Mouse (Mus musculus): ENCODE results near the gene Epc2.

Epc2 gene

DNA sequence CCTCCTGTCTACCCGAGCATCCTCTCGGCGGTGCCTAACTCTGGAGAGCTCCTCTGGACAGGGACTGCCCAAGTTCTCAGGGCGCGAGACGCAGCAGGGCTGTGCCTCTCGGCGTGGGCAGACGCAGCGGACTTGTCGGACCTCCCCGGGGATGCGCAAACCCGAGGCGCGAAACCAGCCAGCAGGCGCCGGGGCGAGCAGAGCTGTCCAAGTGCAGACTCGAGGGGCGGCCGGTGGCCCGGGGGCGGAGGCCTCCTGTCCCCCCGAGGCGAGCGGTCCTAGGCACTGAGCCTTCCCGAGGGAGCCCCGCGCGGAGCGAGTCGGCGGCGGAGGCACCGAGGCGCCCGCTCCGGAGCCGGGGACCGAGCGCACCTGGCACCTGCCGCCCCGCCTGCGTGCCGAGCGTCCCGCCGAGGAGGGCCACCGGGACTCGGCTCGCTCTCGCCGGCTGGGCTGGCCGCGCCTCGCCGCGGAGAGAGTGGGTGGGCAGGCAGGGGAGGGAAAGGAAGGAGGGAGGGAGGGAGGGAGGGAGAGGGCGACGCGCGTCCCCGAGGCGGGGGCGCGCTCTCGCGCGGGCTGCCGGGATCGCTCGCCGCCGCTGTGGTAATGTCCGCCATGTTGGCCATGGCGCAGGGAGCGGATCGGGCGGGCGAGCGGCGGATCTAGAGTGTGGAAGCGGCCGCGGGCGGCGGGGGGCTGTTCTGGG, at the start of gene Epc2:
Epc2 (plus strand) TSS at position 556 of the 706 bp plus-strand sequence.
- no peak for TF ChIP-seq CTCF (conservative IDR thresholded peaks at IDR 0.05; ENCODE audit: low read length)
- TF ChIP-seq NANOG (IDR thresholded peaks at IDR 0.05; ENCODE audit: borderline replicate concordance, low read length), result no peak
- no peak for TF ChIP-seq POU5F1 (IDR thresholded peaks at IDR 0.05; ENCODE audit: borderline replicate concordance, low read length)

DNA sequence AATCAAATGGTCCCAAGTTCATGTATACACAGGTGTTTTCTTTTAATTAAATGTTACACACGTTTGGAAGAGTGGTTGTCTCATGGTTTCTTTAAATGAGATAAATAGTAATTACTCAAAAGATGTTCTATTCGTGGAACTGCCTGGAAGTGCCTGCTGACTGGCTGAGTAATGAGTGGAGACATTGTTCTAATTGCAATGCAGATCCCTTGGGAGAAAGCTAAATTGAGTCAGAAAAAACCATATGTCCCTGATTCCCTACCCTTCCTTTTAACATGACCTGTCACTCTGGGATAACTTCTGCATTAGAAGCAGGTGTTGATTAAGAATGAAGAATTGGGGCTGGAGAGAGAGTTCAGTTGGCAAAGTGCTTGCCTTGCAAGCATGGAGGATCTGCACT, 45.3 kb upstream of the Epc2 start:
- no peaks in the 10 kb centered on the region for H3K4me1 ChIP-seq (replicated peaks; ENCODE audit: low read depth, low read length)
- no peaks in the 10 kb centered on the region for H3K27me3 ChIP-seq (ENCODE audit: insufficient read depth, low read length)
- H3K4me3 ChIP-seq (replicated peaks; ENCODE audit: low read length), result no peak overlapping the region
- no peaks in the 10 kb centered on the region for H3K9me3 ChIP-seq (ENCODE audit: low read length)
- TF ChIP-seq NANOG (IDR thresholded peaks at IDR 0.05; ENCODE audit: borderline replicate concordance, low read length) (no peak), CTCF (conservative IDR thresholded peaks at IDR 0.05; ENCODE audit: low read length) (no peak), POU5F1 (IDR thresholded peaks at IDR 0.05; ENCODE audit: borderline replicate concordance, low read length) (no peak)
- H3K36me3 ChIP-seq (ENCODE audit: insufficient read depth, low read length), result no peaks in the 10 kb centered on the region

More for the DNA sequence above, at the start of gene Epc2:
- H3K27me3 ChIP-seq (ENCODE audit: insufficient read depth, low read length), result no peaks in the 10 kb centered on the region
- peaks cover 66% of the 10 kb centered on the region for H3K4me1 ChIP-seq (replicated peaks; ENCODE audit: low read depth, low read length)
- H3K4me3 ChIP-seq (replicated peaks; ENCODE audit: low read length), result peak within 1 kb of the TSS; percentile 97
- H3K9me3 ChIP-seq (ENCODE audit: low read length), result no peaks in the 10 kb centered on the region
- no peaks in the 10 kb centered on the region for H3K36me3 ChIP-seq (ENCODE audit: insufficient read depth, low read length)

DNA sequence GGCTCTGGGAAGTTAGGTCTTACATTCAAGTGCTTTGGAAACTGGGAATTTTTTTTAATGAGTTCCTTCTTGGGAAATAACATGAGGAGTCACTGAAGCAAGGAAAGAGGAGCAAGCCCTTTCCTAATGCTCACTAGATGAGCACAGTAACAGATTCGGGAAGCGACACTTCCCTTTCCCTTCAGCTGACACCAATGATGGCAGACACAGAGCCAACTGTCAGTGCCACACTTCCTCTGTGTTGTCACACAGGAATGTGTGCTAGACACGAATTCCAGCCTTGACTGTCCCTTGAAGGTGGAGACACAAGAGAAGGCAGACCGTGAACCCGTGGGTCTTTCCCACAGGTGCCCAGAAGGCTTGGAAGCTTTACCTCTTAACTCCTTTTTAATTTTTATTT, 39.6 kb upstream of the Epc2 start:
- Histone ChIP-seq H3K36me3 (ENCODE audit: insufficient read depth, low read length) (no peaks in the 10 kb centered on the region), H3K4me3 (replicated peaks; ENCODE audit: low read length) (no peak overlapping the region), H3K9me3 (ENCODE audit: low read length) (0 out of 2 replicates have a peak, but pooled peaks cover 4% of the 10 kb centered on the region), H3K27me3 (ENCODE audit: insufficient read depth, low read length) (no peaks in the 10 kb centered on the region), H3K4me1 (replicated peaks; ENCODE audit: low read depth, low read length) (no peaks in the 10 kb centered on the region)
- TF ChIP-seq NANOG (IDR thresholded peaks at IDR 0.05; ENCODE audit: borderline replicate concordance, low read length) (no peak), CTCF (conservative IDR thresholded peaks at IDR 0.05; ENCODE audit: low read length) (no peak), POU5F1 (IDR thresholded peaks at IDR 0.05; ENCODE audit: borderline replicate concordance, low read length) (no peak)

DNA sequence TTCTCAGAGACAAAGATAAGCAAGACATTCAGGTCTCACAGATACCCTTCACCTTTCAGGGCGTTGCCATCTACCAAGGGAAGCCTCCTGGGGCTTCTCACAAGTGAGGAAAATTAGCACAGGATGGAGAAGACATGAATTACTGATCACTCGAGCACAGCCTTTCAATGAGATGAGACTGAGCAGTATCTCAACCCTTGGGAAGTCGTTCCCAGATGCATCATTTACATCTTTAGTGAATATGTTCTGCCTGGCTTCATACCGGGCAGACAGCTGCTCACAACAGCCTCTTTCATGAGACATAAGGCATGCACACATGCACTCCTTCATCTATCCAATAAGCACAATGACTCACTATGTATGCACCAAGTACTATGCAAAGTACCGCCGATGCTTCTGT, 38.7 kb upstream of the Epc2 start:
- H3K4me3 ChIP-seq (replicated peaks; ENCODE audit: low read length), result no peak overlapping the region
- no peaks in the 10 kb centered on the region for H3K36me3 ChIP-seq (ENCODE audit: insufficient read depth, low read length)
- no peaks in the 10 kb centered on the region for H3K27me3 ChIP-seq (ENCODE audit: insufficient read depth, low read length)
- TF ChIP-seq NANOG (IDR thresholded peaks at IDR 0.05; ENCODE audit: borderline replicate concordance, low read length), result peak; percentile 68
- TF ChIP-seq POU5F1 (IDR thresholded peaks at IDR 0.05; ENCODE audit: borderline replicate concordance, low read length), result no peak
- 0 out of 2 replicates have a peak, but pooled peaks cover 4% of the 10 kb centered on the region for H3K9me3 ChIP-seq (ENCODE audit: low read length)
- no peaks in the 10 kb centered on the region for H3K4me1 ChIP-seq (replicated peaks; ENCODE audit: low read depth, low read length)

DNA sequence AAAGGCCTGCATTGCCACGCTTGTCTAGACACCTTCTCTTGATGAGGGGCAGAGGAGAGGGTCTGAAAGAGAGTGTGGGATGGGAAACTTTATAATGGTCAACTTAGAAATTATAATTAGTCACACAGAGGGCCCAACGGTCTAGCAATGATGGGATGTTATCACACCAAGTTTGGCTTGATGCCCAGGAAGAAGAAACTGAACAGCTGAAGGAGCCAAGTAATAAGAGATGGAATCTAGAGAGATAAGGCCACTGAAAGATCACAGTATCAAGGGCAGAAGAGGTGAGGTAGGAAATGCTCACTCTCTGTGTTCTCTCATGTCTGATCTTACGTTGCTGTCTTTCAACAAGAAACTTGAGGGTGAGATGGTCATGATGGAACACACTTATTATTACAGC, 35.4 kb upstream of the Epc2 start:
- Histone ChIP-seq H3K36me3 (ENCODE audit: insufficient read depth, low read length) (no peaks in the 10 kb centered on the region), H3K9me3 (ENCODE audit: low read length) (0 out of 2 replicates have a peak, but pooled peaks cover 4% of the 10 kb centered on the region), H3K4me1 (replicated peaks; ENCODE audit: low read depth, low read length) (no peaks in the 10 kb centered on the region), H3K27me3 (ENCODE audit: insufficient read depth, low read length) (0 out of 2 replicates have a peak, but pooled peaks cover 2% of the 10 kb centered on the region), H3K4me3 (replicated peaks; ENCODE audit: low read length) (no peak overlapping the region)
- TF ChIP-seq CTCF (conservative IDR thresholded peaks at IDR 0.05; ENCODE audit: low read length), result no peak
- no peak for TF ChIP-seq NANOG (IDR thresholded peaks at IDR 0.05; ENCODE audit: borderline replicate concordance, low read length)
- TF ChIP-seq POU5F1 (IDR thresholded peaks at IDR 0.05; ENCODE audit: borderline replicate concordance, low read length), result no peak

DNA sequence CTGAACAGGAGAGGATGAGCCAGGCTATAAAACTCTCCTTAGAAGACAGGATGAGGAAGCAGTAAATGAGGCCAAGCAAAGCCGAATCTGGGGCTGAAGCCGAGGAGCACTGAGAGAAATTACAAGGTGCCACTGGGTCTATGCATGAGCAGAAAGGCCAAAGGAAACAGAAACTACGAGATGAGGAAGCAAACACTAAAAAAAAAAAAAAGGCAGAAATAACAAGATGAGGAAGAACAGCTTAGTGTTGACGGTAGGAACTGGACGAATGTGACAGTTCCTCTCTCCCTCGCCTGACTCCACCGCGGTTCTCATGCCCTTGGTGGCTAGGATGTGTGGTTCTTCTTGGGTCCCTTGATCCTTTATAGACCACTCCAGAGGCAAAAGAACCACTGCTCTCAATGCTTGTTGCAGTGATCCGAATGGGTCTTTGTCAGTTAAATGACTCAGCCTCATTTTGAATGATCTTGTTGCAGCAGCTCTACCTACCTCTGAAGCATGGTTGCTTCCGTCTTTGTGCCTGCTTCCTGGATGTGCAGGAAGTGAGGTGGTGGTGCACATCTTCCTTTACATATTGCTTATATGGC, 34.2 kb upstream of the Epc2 start:
- Histone ChIP-seq H3K27me3 (ENCODE audit: insufficient read depth, low read length) (0 out of 2 replicates have a peak, but pooled peaks cover 2% of the 10 kb centered on the region), H3K36me3 (ENCODE audit: insufficient read depth, low read length) (no peaks in the 10 kb centered on the region), H3K9me3 (ENCODE audit: low read length) (0 out of 2 replicates have a peak, but pooled peaks cover 4% of the 10 kb centered on the region), H3K4me3 (replicated peaks; ENCODE audit: low read length) (no peak overlapping the region), H3K4me1 (replicated peaks; ENCODE audit: low read depth, low read length) (no peaks in the 10 kb centered on the region)
- TF ChIP-seq CTCF (conservative IDR thresholded peaks at IDR 0.05; ENCODE audit: low read length) (no peak), NANOG (IDR thresholded peaks at IDR 0.05; ENCODE audit: borderline replicate concordance, low read length) (no peak), POU5F1 (IDR thresholded peaks at IDR 0.05; ENCODE audit: borderline replicate concordance, low read length) (no peak)

DNA sequence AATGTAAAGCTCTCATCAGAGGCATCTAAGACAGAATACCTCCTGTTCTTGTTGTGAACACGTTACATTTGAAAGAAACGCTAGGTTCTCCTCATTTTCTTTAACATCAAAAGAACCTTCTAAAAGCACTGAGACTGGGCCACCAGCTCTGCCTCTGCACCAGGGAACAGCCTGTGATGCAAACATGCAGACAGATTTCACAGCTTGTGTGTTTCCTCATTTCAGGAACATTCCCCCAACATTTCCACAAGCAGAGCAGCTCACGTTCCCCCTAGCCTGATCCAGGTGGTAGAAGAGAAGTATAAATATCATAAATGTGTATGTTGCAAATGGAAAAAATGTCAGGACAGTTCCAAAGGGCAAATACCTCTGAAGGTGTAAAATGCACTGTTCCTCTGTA, 30.9 kb upstream of the Epc2 start:
- Histone ChIP-seq H3K4me3 (replicated peaks; ENCODE audit: low read length) (no peak overlapping the region), H3K9me3 (ENCODE audit: low read length) (0 out of 2 replicates have a peak, but pooled peaks cover 4% of the 10 kb centered on the region), H3K36me3 (ENCODE audit: insufficient read depth, low read length) (no peaks in the 10 kb centered on the region), H3K4me1 (replicated peaks; ENCODE audit: low read depth, low read length) (no peaks in the 10 kb centered on the region), H3K27me3 (ENCODE audit: insufficient read depth, low read length) (0 out of 2 replicates have a peak, but pooled peaks cover 2% of the 10 kb centered on the region)
- TF ChIP-seq POU5F1 (IDR thresholded peaks at IDR 0.05; ENCODE audit: borderline replicate concordance, low read length), result no peak
- no peak for TF ChIP-seq CTCF (conservative IDR thresholded peaks at IDR 0.05; ENCODE audit: low read length)
- no peak for TF ChIP-seq NANOG (IDR thresholded peaks at IDR 0.05; ENCODE audit: borderline replicate concordance, low read length)

DNA sequence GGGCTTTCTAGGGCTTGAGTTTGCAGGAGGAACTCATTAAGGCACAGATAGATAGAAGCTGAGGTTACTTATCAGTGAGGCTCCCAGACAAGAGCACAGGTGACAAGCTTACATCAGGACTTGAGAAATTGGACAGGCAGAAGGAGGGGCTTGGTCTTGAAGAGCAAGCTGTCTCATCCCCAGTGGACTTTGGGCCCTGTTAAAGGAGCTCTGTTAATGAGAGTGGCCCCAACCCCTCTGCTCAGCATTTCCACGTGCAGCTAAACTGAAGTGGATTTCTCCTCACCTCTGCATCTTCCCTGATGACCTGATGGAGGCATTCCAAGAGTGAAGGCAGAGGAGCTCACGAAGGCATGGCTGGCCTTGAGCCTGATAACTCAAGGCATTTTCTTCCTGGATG, 27.4 kb upstream of the Epc2 start:
- no peak for TF ChIP-seq NANOG (IDR thresholded peaks at IDR 0.05; ENCODE audit: borderline replicate concordance, low read length)
- TF ChIP-seq CTCF (conservative IDR thresholded peaks at IDR 0.05; ENCODE audit: low read length), result no peak
- no peak for TF ChIP-seq POU5F1 (IDR thresholded peaks at IDR 0.05; ENCODE audit: borderline replicate concordance, low read length)
- Histone ChIP-seq H3K4me3 (replicated peaks; ENCODE audit: low read length) (no peak overlapping the region), H3K4me1 (replicated peaks; ENCODE audit: low read depth, low read length) (no peaks in the 10 kb centered on the region), H3K36me3 (ENCODE audit: insufficient read depth, low read length) (no peaks in the 10 kb centered on the region), H3K9me3 (ENCODE audit: low read length) (no peaks in the 10 kb centered on the region), H3K27me3 (ENCODE audit: insufficient read depth, low read length) (no peaks in the 10 kb centered on the region)

Data from E14TG2a.4 (cell line).